Mouse (Mus musculus) kidney, postnatal 25 days (tissue): ENCODE results near the gene Nt5dc2.

ENCODE experiments used
- DNase-seq, 2 experiments: peaks; one replicate each; pipeline ENCODE4 v3.0.0; 2021; ENCODE audit warnings: mixed read lengths in 2 of 2

Nt5dc2 gene

GRCm38 (mm10) chr14:31169508-31169907 is 38.7 kb downstream of the Nt5dc2 start:
- DNase-seq: no peak

DNA sequence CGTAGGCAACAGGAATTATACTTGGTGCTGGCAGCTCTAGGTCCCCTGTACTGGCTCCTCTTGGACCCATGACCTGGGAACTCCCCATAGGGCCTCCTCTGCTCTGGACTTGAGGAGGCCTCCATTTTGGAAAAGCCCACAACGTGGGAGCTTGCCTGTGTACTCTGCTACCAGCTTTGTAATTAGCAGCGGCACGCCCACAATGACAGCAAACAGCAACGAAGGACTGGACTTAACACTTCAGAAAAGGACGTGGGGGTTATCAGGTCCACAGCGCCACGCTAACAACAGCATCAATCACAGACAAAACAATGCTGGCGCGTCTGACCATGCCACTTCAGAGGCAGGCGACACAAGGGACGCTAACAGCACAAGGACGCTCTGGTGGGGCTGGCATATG is 40.1 kb downstream of the Nt5dc2 start:
- DNase-seq: no peak

GRCm38 (mm10) chr14:31171386-31171785 is 40.5 kb downstream of the Nt5dc2 start:
- no peak for DNase-seq

DNA sequence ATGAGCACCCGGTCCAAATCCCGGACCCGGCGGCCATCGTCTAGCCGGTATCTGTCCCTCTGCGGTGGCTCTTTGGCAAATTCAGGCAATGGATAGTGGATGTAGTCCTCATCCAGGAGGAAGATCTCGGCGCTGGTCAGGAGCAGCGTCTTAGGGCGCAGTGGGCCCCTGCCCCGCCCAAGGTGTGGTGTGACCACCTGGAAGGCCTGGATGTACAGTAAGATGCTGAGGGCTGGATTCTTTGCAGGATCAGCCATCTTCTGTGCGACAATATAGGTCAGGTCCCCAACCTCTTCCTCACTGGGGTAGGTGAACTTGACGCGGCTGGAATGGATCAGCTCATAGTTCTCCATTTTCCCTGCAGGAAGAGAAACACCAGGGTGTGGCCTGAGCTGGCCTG is 41.0 kb downstream of the Nt5dc2 start:
- DNase-seq: no peak

GRCm38 (mm10) chr14:31172781-31173455 is 42.1 kb downstream of the Nt5dc2 start:
- DNase-seq: peak; percentile 58 to 74

- no peak for DNase-seq
Observed at GRCm38 (mm10) chr14:31173537-31173936, 42.7 kb downstream of the Nt5dc2 start.

DNA sequence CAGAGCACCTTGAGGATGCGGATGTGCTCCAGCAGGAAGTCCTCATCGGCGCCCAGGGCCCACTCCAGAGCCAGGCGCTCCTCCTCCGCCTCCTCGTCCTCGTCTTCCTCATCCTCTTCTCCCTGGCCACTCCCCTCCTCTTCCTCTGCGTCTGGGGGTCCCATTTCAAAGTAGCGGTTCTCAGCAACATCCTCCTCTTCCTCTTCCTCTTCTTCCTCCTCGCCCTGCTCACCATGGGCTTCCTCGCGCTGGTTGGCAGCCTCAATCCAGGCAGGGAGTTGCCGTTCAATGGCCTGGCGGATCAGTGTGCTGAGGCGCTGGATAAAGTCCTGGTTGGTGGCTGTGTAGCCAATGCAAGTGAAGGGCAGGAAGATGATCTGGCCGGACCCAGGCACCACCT is 46.4 kb downstream of the Nt5dc2 start:
- no peak for DNase-seq

- DNase-seq: no peak
Observed at GRCm38 (mm10) chr14:31177715-31178114, 46.9 kb downstream of the Nt5dc2 start.

- DNase-seq: peak; percentile 85 to 91
Observed at GRCm38 (mm10) chr14:31179677-31180365, 49.0 kb downstream of the Nt5dc2 start.

- DNase-seq: no peak
Observed at GRCm38 (mm10) chr14:31181512-31181911, 50.7 kb downstream of the Nt5dc2 start.

- peak; percentile 68 to 88 for DNase-seq
Observed at GRCm38 (mm10) chr14:31182786-31183290, 52.0 kb downstream of the Nt5dc2 start.

DNA sequence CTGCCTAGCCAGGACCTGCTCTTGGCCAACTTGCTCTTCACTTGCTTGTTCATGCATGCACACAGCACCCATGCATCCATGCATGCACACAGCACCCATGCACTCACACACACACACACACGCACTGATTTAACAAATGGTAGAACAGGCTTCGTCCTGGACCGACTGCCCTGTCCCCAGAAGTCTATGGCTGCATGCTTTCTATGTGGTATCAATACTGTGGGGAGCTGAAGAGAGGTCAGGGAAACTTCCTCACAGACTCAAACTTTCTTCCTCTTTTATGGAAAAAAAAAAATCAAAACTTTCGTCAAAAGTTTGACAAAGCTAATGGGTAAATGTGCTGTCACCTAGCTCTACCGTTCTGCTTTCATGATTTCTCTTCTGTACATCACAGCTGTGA is 52.7 kb downstream of the Nt5dc2 start:
- no peak for DNase-seq

DNA sequence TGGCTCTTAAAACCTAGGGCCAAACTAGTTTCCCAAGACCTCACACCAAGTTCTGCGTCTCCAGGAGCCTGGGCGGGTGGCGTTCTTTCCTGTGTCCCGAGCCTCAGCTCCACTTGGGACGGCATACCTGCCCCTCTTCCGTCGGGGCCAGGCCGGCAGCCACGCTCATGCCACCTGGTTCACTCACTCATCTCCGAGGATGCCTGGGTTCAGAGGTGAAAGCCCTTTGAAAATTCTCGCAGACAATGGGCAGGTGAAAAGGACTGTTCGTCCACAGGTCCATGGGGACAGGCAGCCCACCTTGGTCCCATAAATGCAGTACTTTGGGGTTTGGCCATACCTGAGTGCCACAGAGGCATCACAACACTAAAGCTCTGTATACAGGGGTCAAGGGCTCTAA is 53.3 kb downstream of the Nt5dc2 start:
- no peak for DNase-seq

DNA sequence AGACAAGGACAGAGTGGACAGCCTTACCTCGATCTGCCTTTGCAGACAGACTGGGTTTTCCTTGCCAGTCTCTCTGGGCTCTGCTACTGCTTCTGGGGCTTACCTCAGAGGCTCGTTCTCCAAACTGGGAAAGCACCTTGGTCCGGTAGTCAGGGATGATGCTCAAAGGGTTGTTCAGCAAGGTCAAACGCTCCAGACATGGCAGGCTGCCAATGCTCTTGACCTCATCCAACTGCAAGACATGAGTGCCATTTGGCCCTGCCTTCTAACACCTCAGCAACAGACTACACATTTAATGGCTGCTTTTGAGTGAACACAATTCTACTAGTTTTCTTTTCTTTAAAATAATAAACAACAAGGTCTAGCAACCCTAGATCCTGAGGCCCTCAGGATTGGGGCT is 55.8 kb downstream of the Nt5dc2 start:
- DNase-seq: peak; percentile 89 to 91
